Mouse (Mus musculus): ENCODE results near the gene Lnx1.
A peak's percentile ranks its signal among the peaks of the same experiment; 100 is the strongest.

The Lnx1 gene

GRCm38 (mm10) chr5:74702766-74703165 is at the start of gene Lnx1:
Gene Lnx1, minus strand, starts transcription at chr5:74702912.
- no peak for DNase-seq

DNA sequence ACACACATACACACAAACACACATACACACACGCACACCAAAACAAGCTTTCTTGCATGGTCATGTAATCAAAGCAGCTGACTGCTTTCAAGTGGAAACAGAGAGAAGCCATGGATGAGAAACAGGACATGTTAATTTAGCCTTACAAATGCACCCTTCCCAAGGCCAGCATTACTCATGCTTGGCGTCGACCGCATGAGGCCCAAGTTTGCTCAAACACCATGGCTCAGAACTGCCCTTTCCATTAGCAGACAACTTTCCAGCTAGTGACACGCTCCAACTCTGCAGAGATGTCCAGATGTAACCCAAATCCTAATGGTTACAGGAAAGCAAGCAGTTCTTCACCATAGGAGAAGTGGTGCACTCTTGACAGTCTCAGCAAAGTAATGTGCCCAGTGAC is 47.8 kb upstream of the Lnx1 start:
- DNase-seq, result no peak

DNA sequence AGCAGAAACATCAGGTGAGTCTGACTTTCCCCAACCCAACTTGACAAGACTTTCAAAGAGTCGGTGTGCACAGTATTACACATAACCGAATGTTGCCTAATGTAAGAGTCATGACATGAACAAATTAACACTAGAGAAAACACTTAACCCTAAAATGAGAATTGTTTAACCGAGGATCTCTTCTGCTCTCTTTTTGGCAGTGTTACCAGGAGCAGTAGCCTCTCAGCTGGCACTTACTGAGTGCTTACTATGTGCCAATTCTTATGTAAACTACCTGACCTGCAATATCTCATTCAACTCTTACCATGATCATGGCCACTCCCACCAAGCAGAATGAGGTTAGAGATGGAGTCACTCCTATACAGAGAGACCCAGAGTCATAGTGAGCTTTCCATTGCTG is 44.8 kb upstream of the Lnx1 start:
- DNase-seq, result no peak

DNA sequence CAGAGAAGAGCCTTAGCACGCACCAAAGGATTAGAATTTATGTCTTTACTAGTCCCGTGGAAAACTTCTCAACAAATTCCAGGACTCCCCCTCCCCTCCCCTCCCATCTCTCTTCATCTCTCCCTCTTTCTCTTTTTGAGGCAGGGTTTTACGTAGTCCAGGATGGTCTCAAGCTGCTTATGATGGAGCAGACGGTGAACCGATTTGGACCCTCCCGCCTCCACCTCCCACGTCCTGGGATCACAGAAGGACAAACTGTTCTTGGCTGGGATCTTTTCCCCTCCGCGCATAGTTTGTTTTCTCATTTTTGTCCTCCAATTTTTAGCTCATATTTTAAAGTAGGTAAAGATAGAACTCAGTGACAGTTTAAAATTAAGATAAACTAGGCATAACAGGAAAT is 38.2 kb upstream of the Lnx1 start:
- no peak for DNase-seq

GRCm38 (mm10) chr5:74739435-74739834 is 36.7 kb upstream of the Lnx1 start:
- no peak for DNase-seq

GRCm38 (mm10) chr5:74738312-74738711 is 35.6 kb upstream of the Lnx1 start:
- no peak for DNase-seq

DNA sequence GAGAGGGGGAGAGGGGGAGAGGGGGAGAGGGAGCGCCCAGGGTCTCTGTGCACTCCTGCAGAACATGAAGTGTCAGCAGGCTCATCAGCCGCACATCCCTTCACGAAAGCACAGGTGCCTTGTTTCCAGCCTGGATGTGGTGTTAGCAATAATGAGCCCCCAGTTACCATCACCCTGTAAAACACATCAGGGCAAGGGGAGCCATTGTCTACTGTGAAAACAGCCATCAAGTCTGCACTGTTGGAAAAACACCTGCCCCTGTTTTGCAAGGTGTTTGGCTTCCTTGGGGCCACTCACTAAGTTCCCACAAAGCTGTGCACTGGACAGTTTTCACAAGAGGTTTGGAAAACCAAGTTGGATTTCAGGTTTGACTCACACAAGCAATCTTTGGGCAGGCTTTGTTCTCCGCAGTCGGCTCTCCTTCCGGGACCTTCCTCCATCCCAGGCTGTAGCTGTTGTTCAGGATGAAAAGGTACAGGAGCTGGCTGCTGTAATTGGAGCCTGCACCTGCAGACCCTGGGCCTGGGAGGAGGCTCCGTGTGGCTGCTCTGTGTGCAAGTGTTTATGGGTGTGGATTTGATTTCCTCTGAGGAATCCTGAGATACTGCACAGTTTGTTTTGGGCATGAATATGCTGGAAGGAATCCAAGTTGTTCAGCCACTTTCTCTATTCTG is 31.3 kb upstream of the Lnx1 start:
- no peak for DNase-seq

GRCm38 (mm10) chr5:74732613-74733012 is 29.9 kb upstream of the Lnx1 start:
- DNase-seq, result no peak

DNA sequence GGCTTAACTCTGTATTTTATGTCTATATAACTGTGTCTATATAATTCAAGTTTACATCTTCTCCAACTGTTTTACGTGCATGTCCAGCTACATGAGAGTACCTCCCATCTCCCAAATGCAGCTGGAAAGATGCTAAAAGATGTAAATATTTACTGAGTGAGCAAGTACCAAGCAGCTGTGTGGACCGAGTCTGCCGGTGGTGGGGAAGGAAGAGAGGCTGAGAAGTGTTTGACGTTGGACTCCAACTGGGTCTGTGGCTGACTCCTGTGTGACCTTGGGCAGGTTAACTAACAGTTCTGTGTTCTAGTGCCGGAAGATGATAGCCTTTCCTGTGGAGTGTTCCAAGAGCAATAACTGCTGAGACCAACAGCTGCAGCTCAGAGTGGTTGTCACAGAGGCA is 27.9 kb upstream of the Lnx1 start:
- DNase-seq, result no peak

DNA sequence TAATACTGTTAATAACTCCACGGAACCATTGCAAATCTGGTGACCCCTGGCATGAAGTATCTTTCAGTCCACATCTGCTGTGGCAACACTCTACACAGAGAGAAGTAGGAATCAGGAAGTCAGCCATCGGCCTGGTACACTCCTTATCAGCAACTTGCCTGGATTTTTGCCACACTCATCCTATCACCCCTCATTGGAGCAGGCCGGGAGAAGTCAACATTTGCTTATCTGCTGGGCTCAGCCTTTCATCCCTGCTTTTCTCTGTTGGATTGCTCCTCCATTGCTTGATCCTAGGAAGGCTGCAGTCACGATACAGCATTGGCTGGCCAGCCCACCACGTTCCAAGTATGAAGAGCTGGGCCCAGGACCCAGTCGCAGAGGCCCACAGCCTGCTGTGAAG is 26.9 kb upstream of the Lnx1 start:
- no peak for DNase-seq

- DNase-seq, result no peak
These were observed 25.5 kb upstream of the Lnx1 start for GRCm38 (mm10) chr5:74728186-74728585.

GRCm38 (mm10) chr5:74727319-74727718 is 24.6 kb upstream of the Lnx1 start:
- DNase-seq, result no peak

- DNase-seq, result no peak
These were observed 22.8 kb upstream of the Lnx1 start for GRCm38 (mm10) chr5:74725541-74725940.

DNA sequence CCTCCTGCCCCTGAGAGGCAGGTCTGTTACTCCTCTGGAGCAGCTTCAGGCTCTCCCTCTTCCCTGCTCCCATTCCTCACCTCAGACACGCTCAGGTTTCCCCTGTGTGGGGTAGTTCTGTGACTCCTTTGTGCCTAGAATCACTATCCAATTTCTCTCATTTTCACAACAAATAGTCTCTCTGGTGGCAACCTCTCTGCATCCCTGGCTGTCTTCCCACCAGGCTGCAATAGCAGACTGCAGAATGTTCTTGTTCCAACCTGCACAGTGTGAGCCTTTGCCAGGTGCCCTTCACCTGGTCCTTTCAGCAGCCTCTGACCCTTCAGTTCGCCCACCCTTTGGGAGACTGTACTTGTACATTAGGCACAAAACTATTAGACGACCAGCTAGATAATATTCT is 19.1 kb upstream of the Lnx1 start:
- no peak for DNase-seq

- peak; percentile 11 for DNase-seq
These were observed 17.9 kb upstream of the Lnx1 start for GRCm38 (mm10) chr5:74720661-74721060.

- DNase-seq, result no peak
These were observed 13.5 kb upstream of the Lnx1 start for GRCm38 (mm10) chr5:74716165-74716564.

GRCm38 (mm10) chr5:74712811-74713210 is 10.1 kb upstream of the Lnx1 start:
- no peak for DNase-seq

DNA sequence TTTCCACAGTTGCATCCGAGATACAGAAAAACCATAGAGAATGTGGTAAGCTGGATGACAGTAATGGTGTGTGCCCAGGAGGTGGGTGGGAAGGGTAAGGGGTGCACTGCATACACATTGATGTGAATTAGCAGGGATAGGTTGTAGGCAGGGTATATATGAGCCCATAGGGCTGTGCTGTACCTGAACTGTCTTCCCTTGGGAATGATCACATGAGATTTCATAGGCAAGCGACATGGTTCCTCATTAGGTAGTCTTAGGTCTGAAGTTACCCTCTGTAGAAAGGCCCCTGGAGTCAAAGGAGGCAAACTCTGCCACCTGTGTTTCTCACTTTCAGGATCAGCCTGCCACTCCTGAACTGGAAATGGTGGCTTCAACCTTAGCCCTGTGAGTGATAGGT is 9.3 kb upstream of the Lnx1 start:
- no peak for DNase-seq

- no peak for DNase-seq
These were observed 8.3 kb upstream of the Lnx1 start for GRCm38 (mm10) chr5:74711056-74711455.

DNA sequence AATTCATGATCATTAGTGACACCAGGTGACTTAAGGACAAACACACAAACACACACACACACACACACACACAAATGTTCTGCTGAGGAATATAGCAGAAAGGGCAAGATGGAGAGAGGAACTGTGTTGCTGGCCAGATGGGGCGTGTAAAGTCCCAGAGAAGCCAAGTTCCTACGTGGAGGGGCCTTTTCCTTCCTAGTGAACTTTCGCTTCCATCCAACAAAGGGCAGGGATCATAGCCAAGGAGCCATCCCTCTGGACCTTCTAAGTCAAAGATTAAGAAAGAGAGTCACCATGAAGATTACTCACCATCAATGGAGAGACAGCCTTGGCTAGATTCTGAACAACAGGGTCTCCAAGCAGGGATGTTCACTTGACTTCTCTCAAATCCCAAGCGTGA is 7.5 kb upstream of the Lnx1 start:
- no peak for DNase-seq

GRCm38 (mm10) chr5:74704460-74704790 is 1.7 kb upstream of the Lnx1 start:
- DNase-seq, result peak; percentile 23

GRCm38 (mm10) chr5:74703741-74704459 is 1.2 kb upstream of the Lnx1 start:
- no peak for DNase-seq

- DNase-seq, result no peak
These were observed 1.8 kb downstream of the Lnx1 start for GRCm38 (mm10) chr5:74700918-74701317.

DNA sequence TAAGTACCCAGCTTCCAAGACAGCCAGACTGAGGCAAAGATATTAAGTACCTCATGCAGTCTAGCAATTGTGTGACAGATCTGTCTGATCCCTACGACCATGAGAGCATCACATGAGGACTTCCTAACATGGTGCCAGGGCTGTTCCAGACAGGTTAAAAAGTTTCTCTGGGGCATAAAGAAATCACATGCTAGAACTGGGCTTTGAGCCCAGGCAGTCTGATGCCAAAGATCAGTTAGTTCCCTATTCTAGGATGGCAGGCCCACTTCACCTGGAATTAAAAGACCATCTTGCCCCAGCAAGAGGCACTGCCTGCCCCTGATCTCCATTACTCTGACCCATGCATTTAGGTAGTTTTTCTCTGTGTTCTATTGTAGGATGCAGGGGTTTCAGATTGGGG is 3.0 kb downstream of the Lnx1 start:
- no peak for DNase-seq

- no peak for DNase-seq
These were observed 5.2 kb downstream of the Lnx1 start for GRCm38 (mm10) chr5:74697534-74697933.

Measured in layer of hippocampus, adult 9-11 months (tissue).